Mouse (Mus musculus) embryonic fibroblast, embryonic 13.5 days (primary cell): Measurements from ENCODE around the gene Smyd3. TPM values are rescaled to one million over a fixed set of nuclear protein-coding genes. Genes with fewer than 3 reads are reported as not detected.

Experiments used
- H3K27ac ChIP-seq: 2 replicates; pipeline ENCODE4 v1.5.1; 2012; ENCODE audit warnings: low read length, control low read depth, inconsistent platforms; ENCODE audit not compliant: insufficient read depth
- H3K4me1 ChIP-seq: 2 replicates; pipeline ENCODE4 v1.6.1; 2011; ENCODE audit warnings: low read length; ENCODE audit not compliant: control insufficient read depth, insufficient read depth
- H3K4me3 ChIP-seq: 2 replicates; pipeline ENCODE4 v1.5.1; 2011; ENCODE audit warnings: mild to moderate bottlenecking, control low read depth, low read length; ENCODE audit not compliant: insufficient read depth
- CTCF ChIP-seq: IDR thresholded peaks from 2 replicates; pipeline ENCODE4 v1.5.1; 2011; ENCODE audit warnings: mild to moderate bottlenecking, control low read depth, low read length, moderate library complexity, borderline replicate concordance; ENCODE audit not compliant: insufficient read depth
- POLR2A ChIP-seq: IDR thresholded peaks from 2 replicates; pipeline ENCODE4 v1.6.1; 2011; ENCODE audit warnings: low read depth, mild to moderate bottlenecking, control low read depth, low read length, moderate library complexity
- polyA plus RNA-seq: library from polyadenylated mRNA; stranded (reverse); fragments of >200 nt; gene quantifications from 2 replicates; pipeline ENCODE4 v1.2.4, GENCODE M21; 2011; ENCODE audit warnings: low read depth; ENCODE audit not compliant: missing spikeins, insufficient read length

Gene Smyd3
- polyA plus RNA-seq, result 12.2 and 12.3 TPM in 2 replicates

DNA sequence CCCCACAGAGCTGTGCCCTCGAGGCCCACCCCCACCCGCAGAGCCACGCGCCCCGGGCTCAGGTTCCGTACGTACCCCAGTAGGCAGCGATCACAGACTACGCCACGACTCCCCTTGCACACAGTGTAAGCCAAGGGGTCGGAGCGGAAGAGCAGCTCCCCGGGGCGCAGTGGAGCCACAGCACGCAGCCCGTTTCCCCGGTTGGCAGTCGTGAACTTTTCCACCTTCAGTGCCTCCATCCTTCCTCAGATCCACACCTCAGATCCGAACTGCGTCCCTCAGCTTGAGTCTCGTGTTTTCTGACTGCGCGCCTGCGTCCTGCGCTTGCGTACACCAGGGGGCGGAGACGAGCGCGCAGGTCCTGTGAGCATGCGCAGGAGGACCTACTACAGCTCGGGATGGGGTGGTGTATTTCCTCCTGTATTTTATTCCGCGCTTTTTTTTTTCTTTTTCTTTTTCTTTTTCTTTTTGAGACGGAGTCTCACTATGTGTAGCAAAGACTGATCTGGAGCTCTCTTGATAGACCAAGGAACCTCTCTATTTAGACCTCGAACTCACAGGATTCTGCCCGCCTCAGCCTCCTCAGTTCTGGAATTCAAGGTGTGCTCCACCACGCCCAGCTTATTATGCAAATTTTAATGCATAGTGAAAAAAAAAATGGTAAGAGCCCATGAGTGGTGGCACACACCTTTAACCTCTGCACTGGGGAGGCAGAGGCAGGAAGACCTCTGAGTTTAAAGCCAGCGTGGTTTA is at the start of gene Smyd3:
Gene Smyd3 (minus strand): TSS at position 329 of the 753 bp plus-strand sequence.
- Histone ChIP-seq H3K4me3 (peak within 1 kb of the TSS; percentile 71), H3K27ac (no peak within 1 kb of the TSS), H3K4me1 (no peaks in the 10 kb centered on the region)
- TF ChIP-seq CTCF (peak; percentile 61; the same call in 1 of the 2 replicates), POLR2A (peak; percentile 86)

DNA sequence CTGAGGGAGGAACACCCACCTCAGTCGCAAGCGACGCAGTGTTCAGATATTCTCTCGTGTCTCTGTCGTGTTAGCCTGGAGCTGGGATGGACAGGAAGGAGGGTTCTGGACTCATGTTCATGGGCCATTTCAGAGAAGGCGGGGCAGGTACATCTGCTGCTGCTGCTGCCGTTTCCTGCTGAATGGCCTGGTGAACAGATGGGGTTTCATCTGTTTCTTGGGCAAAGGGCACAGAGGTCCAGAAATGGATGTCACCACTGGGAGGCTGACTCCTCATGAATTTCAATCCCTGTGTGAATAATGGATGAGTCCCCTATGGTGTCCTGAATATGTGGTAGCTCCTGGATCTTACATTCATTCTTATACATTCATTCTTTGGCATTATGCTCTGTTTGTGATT is 49.7 kb upstream of the Smyd3 start:
- no peak overlapping the region for H3K4me3 ChIP-seq
- peaks cover 15% of the 10 kb centered on the region for H3K4me1 ChIP-seq
- no peak for TF ChIP-seq CTCF
- no peak for TF ChIP-seq POLR2A
- no peak overlapping the region; the same call in 1 of the 2 replicates for H3K27ac ChIP-seq

GRCm38 (mm10) chr1:179563926-179564325 is 46.1 kb upstream of the Smyd3 start:
- peaks cover 9% of the 10 kb centered on the region for H3K4me1 ChIP-seq
- no peak overlapping the region for H3K27ac ChIP-seq
- H3K4me3 ChIP-seq, result no peak overlapping the region
- no peak for TF ChIP-seq POLR2A
- TF ChIP-seq CTCF, result no peak

- TF ChIP-seq POLR2A, result no peak
- TF ChIP-seq CTCF, result no peak
- no peak overlapping the region for H3K27ac ChIP-seq
- peaks cover 5% of the 10 kb centered on the region for H3K4me1 ChIP-seq
- no peak overlapping the region for H3K4me3 ChIP-seq
Observed at GRCm38 (mm10) chr1:179563211-179563610, 45.4 kb upstream of the Smyd3 start.

GRCm38 (mm10) chr1:179560845-179561430 is 43.1 kb upstream of the Smyd3 start:
- peaks cover 3% of the 10 kb centered on the region for H3K4me1 ChIP-seq
- no peak overlapping the region for H3K4me3 ChIP-seq
- H3K27ac ChIP-seq, result no peak overlapping the region
- no peak for TF ChIP-seq POLR2A
- no peak for TF ChIP-seq CTCF

GRCm38 (mm10) chr1:179559446-179560194 is 41.8 kb upstream of the Smyd3 start:
- H3K4me3 ChIP-seq, result no peak overlapping the region
- TF ChIP-seq POLR2A (no peak), CTCF (no peak)
- peaks cover 3% of the 10 kb centered on the region for H3K4me1 ChIP-seq
- H3K27ac ChIP-seq, result no peak overlapping the region

GRCm38 (mm10) chr1:179556921-179557320 is 39.1 kb upstream of the Smyd3 start:
- TF ChIP-seq CTCF (no peak), POLR2A (no peak)
- Histone ChIP-seq H3K4me3 (no peak overlapping the region), H3K4me1 (peaks cover 5% of the 10 kb centered on the region; the same call in 1 of the 2 replicates), H3K27ac (no peak overlapping the region)

- peaks cover 2% of the 10 kb centered on the region; the same call in 1 of the 2 replicates for H3K4me1 ChIP-seq
- no peak overlapping the region for H3K4me3 ChIP-seq
- H3K27ac ChIP-seq, result no peak overlapping the region
- TF ChIP-seq CTCF, result no peak
- no peak for TF ChIP-seq POLR2A
Observed at GRCm38 (mm10) chr1:179553949-179554347, 36.1 kb upstream of the Smyd3 start.

DNA sequence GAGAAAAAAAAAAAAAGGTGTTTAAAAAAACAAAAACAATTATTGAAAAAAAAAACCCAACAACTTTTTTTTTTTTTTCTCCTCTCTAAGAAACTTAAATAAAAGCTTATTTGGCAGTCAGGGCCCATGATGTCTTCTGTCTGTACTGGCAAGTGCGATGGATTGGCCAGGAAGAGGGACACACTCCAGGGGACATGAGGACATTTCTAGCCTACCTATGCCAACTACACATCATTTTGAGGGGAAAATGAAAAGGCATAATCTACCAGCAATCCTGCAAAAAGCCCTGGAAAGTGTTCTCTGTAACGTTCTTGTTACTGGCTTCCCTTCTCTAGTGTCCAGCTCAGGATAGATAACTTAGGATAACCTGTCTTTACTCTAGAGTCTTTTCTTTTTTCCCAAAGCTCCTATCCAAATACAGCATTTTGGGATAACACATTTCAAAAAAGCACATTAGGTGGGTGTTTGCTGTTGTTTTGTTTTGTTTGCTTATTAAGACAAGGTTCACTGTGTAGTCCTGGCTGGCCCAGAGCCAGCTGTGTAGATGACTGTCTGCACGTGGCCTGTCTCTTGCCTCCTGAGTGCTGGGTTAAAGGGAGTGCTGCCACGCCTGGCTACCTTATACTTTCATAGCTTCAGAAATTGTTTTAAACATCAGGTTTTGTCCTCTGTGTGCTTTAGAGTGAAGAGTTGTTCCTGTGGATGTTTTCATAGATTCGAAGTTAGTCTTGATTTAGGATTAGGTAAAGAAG is 35.5 kb upstream of the Smyd3 start:
- TF ChIP-seq CTCF (no peak), POLR2A (no peak)
- Histone ChIP-seq H3K4me1 (peaks cover 2% of the 10 kb centered on the region; the same call in 1 of the 2 replicates), H3K4me3 (no peak overlapping the region), H3K27ac (no peak overlapping the region)

- Histone ChIP-seq H3K4me3 (no peak overlapping the region), H3K27ac (no peak overlapping the region), H3K4me1 (peaks cover 5% of the 10 kb centered on the region)
- TF ChIP-seq CTCF, result no peak
- no peak for TF ChIP-seq POLR2A
Observed at GRCm38 (mm10) chr1:179552751-179553150, 34.9 kb upstream of the Smyd3 start.
